Mouse (Mus musculus) WW6 (cell line): Measurements from ENCODE around the gene Gpr3.

Source experiments
- DNase-seq: peaks from one replicate; pipeline ENCODE4 v3.0.0-alpha.2; 2013; ENCODE audit warnings: low read depth, low spot score

Gene Gpr3

DNA sequence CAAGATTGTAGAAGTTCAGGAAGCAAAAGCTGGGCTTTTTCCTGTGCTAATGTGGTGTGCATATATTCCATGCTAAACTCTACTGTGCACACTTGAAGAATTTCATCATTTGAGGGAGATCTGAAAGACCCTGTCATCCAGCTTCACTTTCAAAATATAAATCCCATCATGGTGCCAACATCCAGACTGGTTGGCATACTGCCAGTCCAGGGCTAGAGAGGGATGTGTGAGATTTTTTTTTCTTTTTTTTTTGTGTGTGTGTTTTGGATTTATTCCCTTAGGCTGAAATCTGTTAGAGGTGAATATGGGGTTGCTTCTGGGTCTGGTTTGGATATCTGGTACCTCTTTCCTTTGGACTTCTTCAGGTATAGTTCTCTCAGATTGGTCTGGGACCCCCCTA is 41.7 kb downstream of the Gpr3 start:
- DNase-seq, result no peak

DNA sequence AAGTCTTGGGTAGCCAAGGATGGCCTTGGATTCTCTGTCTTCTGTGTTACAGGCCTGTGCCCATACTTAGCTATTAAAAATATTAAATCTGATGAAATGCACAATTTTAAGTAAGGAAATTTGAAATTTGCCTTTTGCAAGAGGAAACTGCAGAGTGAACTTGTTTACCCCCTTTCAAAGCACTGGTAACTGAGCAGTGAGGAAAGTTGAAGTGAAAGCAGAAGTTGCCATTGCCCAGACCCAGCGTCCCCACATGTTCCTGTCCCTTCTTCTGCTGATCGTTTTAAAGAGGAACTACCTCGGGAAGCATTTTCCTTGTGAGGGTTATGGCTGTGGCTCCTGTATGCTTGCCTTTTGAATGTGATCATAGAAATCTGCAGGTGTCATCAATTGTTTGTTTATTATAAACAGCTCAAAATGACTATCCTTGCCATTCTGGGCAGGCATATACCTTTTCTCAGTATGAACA is 42.2 kb downstream of the Gpr3 start:
- no peak for DNase-seq

DNA sequence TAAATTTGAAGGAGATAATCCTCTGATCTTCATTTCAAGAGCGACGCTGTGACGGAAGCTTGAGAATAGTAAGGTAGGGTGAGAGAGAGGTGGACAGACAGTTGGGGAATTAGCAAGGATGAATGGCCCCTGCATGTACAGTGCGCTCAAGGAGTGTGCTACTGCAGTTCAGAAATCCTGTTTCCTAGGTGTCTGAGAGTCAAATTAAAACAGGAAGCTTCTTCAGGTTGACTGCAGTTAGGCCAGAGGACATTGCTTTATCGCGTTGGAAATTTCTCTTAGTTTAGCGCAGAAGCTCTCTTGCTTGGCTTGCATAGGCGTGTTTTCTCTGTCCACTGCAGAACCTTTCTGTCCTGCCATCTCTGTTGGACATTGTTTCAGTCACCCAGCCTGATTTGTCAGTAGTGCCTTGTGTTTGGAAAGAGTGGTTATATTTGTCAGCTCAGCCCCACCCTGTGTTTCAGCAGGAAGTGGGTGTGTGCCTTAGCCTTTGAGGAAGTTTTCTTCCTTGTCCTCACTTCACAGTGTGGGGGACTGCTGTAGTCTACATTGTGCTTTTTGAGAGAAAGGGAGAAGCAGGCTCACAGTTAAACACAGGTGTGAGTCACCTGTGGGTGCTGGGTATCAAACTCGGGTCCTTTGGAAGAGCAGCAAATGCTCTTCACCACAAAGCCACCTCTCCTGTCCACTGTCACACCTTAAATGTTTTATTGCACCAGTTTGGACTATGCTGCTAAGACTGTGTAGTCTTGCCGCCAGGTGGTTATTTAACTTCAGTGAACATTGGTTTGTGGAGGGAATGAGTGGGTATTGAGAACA is 42.9 kb downstream of the Gpr3 start:
- no peak for DNase-seq

DNA sequence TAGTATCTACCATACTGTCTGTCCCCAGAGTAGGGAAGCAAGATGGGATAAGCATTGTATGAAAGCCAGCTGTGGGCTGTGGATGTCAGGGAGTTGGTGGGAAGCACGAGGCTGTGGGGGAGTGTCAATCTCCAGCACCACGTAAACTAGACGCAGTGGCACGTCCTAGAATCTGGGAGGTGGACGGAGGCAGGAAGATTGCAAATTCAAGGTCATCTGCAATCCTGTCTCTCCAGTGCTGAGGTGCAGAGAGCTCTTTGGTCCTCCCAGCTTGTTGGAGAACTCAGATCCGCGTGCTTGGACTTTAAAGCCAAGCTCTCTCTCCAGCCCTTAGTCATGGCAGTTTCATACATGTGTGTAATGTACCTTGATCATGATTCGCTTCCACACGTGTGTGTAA is 45.6 kb downstream of the Gpr3 start:
- DNase-seq, result no peak

DNA sequence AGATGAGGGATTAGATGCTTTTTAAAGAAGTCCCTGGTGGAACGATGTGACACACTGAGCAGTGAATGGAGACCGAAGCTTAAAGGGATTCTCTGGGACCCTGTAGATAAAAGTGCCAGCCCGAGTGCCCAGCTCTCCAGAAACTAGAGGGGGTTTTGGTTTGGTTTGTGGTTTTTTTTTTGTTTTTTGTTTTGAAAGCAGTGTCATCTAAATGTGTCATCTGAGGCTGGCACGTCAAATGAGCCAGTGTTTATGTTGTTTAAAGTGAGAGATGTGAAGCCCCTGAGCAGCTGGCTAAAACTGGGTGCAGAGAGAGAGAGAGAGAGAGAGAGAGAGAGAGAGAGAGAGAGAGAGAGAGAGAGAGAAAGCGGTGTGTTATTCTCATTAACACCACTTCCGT is 50.1 kb downstream of the Gpr3 start:
- DNase-seq, result no peak

DNA sequence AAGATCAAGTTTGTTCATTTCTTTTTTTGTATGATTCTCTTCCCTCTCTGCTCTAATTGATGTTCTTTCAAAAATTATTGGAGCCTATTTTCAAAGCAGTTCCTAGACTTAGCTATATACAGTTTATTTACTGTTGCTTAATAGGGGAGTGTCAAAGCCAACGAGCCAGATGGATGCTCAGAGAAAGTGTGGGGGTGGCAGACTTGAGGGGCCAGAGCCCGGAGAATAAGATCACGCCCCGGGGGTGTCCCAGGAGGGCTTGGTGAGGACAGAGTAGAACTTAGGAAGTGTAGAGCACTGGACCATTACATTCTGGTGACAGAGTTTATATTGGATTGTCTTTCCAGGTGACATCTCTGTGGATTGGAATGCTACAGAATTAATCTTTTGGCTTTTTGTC is 51.5 kb downstream of the Gpr3 start:
- DNase-seq, result no peak

DNA sequence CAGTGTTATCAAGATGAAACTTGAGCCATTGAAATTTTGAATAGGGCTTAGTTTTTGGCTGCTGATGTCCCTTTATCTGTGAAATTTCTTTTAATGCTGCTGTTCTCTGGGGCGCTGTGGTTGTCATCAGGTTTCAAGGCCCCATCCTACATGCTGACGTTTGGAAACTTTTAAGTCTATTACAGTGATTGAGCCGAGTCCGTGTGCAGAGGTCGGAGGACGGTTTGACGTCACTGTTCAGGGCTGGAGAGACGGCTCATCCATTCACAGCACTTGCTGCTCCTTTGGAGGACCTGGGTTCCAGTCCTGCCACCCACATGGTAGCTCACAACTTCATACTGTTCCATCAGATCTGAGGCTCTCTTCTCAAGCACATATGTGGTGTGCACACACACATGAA is 52.1 kb downstream of the Gpr3 start:
- no peak for DNase-seq

DNA sequence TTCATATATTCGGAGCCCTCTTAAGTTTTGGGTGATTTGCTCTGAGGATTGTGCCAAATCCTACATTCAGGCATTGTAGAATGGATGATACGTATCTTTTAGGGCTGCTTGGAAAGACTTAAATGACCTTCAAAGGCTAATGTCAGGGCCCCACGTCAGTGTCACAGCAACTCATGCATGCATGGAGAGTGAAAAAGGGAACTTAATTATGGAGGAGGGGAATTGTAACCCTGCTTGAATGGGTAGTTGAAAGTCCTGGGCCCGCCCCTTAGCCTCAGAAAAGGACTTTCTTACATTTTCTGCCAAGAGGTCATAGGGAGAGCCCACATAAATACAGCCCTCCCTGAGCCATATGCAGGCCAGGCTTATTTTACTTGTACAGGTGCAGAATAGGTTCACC is 52.7 kb downstream of the Gpr3 start:
- no peak for DNase-seq
